Mouse (Mus musculus) heart, embryonic 13.5 days (tissue): ENCODE measurements around the gene Inka2. TPM values are rescaled to one million over a fixed set of nuclear protein-coding genes. Genes with fewer than 3 reads are reported as not detected.

Source experiments
- ATAC-seq: fragments of 200-750 bp; cut with Nextera tagmentation; 2 replicates; pipeline ENCODE4 v1.8.0; 2017; ENCODE audit warnings: moderate TSS enrichment; ENCODE audit not compliant: insufficient number of reproducible peaks, low FRiP score, low TSS enrichment; ENCODE audit errors: extremely low read depth
- H3K27ac ChIP-seq: fragments of 300-500 bp; sonication (generic); replicated peaks from 2 replicates; pipeline ENCODE4 v1.5.1; 2015; ENCODE audit warnings: moderate library complexity, mild to moderate bottlenecking, inconsistent platforms
- H3K27me3 ChIP-seq: fragments of 300-500 bp; sonication (generic); replicated peaks from 2 replicates; pipeline ENCODE4 v1.6.1; 2015; ENCODE audit warnings: mild to moderate bottlenecking, inconsistent platforms
- H3K36me3 ChIP-seq: fragments of 300-500 bp; sonication (generic); 2 replicates; pipeline ENCODE4 v1.6.1; 2015; ENCODE audit warnings: mild to moderate bottlenecking, inconsistent platforms
- H3K4me1 ChIP-seq: fragments of 300-500 bp; sonication (generic); 2 replicates; pipeline ENCODE4 v1.6.1; 2015; ENCODE audit warnings: inconsistent platforms
- H3K4me2 ChIP-seq: fragments of 300-500 bp; sonication (generic); 2 replicates; pipeline ENCODE4 v1.6.1; 2015; ENCODE audit warnings: inconsistent platforms, mild to moderate bottlenecking, moderate library complexity
- H3K4me3 ChIP-seq: fragments of 300-500 bp; sonication (generic); 2 replicates; pipeline ENCODE4 v1.5.1; 2015; ENCODE audit warnings: moderate library complexity, mild to moderate bottlenecking, inconsistent platforms
- H3K9ac ChIP-seq: fragments of 300-500 bp; sonication (generic); 2 replicates; pipeline ENCODE4 v1.6.1; 2015; ENCODE audit warnings: inconsistent platforms, mild to moderate bottlenecking, moderate library complexity
- H3K9me3 ChIP-seq: fragments of 300-500 bp; sonication (generic); 2 replicates; pipeline ENCODE4 v1.6.1; 2016; ENCODE audit warnings: inconsistent platforms
- WGBS: fragments of 180-500 bp; shearing (Covaris S2); methylation state at CpG from one replicate; pipeline ENCODE4 v1.1.7; 2015; ENCODE audit warnings: mixed read lengths; 5-methylcytosine and 5-hydroxymethylcytosine counted together
- polyA plus RNA-seq: library from polyadenylated mRNA; unstranded; fragments of >200 nt; fragmentation: Nextera tagmentation; extraction: Ambion mirVana; gene quantifications from 2 replicates; pipeline ENCODE4 v1.2.1, GENCODE M21; 2015

Inka2 gene
- 2.0 and 2.3 TPM in 2 replicates for polyA plus RNA-seq

- ATAC-seq: peak; percentile 84
Measured at GRCm38 (mm10) chr3:105704031-105705008, at the start of gene Inka2. Inka2 (plus strand) TSS chr3:105704599.

GRCm38 (mm10) chr3:105655031-105655585 is 49.3 kb upstream of the Inka2 start:
- 83% methylated on average over 11 of the region's 11 CpGs for WGBS
- no peak overlapping the region for H3K4me3 ChIP-seq
- ATAC-seq: no peak

More at GRCm38 (mm10) chr3:105704031-105705008, at the start of gene Inka2:
- Histone ChIP-seq H3K36me3 (no peaks in the 10 kb centered on the region), H3K4me1 (peaks cover 79% of the 10 kb centered on the region), H3K9me3 (no peaks in the 10 kb centered on the region), H3K27ac (peak within 1 kb of the TSS; percentile 78), H3K27me3 (peaks cover 11% of the 10 kb centered on the region; the same call in 1 of the 2 replicates), H3K4me2 (peak within 1 kb of the TSS; percentile 97), H3K4me3 (peak within 1 kb of the TSS; percentile 62), H3K9ac (peak within 1 kb of the TSS; percentile 87)
- 5% methylated on average over 38 of the region's 43 CpGs for WGBS

GRCm38 (mm10) chr3:105660530-105660929 is 43.9 kb upstream of the Inka2 start:
- Histone ChIP-seq H3K27ac (peak overlapping the region; percentile 67), H3K27me3 (0 out of 2 replicates have a peak, but pooled peaks cover 3% of the 10 kb centered on the region), H3K36me3 (no peaks in the 10 kb centered on the region), H3K4me1 (peaks cover 11% of the 10 kb centered on the region), H3K9ac (no peak overlapping the region), H3K4me3 (no peak overlapping the region), H3K9me3 (peaks cover 4% of the 10 kb centered on the region; the same call in 1 of the 2 replicates), H3K4me2 (no peak overlapping the region)
- ATAC-seq: no peak
- WGBS: 21% methylated on average over 2 of the region's 2 CpGs

More at GRCm38 (mm10) chr3:105655031-105655585, 49.3 kb upstream of the Inka2 start:
- no peaks in the 10 kb centered on the region for H3K4me1 ChIP-seq
- H3K9ac ChIP-seq: no peak overlapping the region
- no peak overlapping the region for H3K27ac ChIP-seq
- H3K4me2 ChIP-seq: no peak overlapping the region
- H3K9me3 ChIP-seq: peaks cover 4% of the 10 kb centered on the region; the same call in 1 of the 2 replicates
- H3K36me3 ChIP-seq: no peaks in the 10 kb centered on the region
- no peaks in the 10 kb centered on the region for H3K27me3 ChIP-seq

- H3K36me3 ChIP-seq: no peaks in the 10 kb centered on the region
- H3K4me1 ChIP-seq: peaks cover 11% of the 10 kb centered on the region
- no peak overlapping the region for H3K4me3 ChIP-seq
- H3K27me3 ChIP-seq: peaks cover 9% of the 10 kb centered on the region; the same call in 1 of the 2 replicates
- no peak for ATAC-seq
- no peak overlapping the region for H3K9ac ChIP-seq
- no peak overlapping the region for H3K27ac ChIP-seq
- H3K9me3 ChIP-seq: no peaks in the 10 kb centered on the region
- WGBS: 67% methylated on average over 8 of the region's 8 CpGs
- no peak overlapping the region for H3K4me2 ChIP-seq
Measured at GRCm38 (mm10) chr3:105663043-105663442, 41.4 kb upstream of the Inka2 start.

GRCm38 (mm10) chr3:105665105-105665765 is 39.2 kb upstream of the Inka2 start:
- no peak for ATAC-seq
- 76% methylated on average over 9 of the region's 9 CpGs for WGBS
- H3K4me1 ChIP-seq: peaks cover 11% of the 10 kb centered on the region

GRCm38 (mm10) chr3:105666996-105667523 is 37.3 kb upstream of the Inka2 start:
- no peak overlapping the region for H3K9ac ChIP-seq

More at GRCm38 (mm10) chr3:105665105-105665765, 39.2 kb upstream of the Inka2 start:
- H3K27me3 ChIP-seq: peaks cover 16% of the 10 kb centered on the region
- H3K9ac ChIP-seq: no peak overlapping the region
- H3K9me3 ChIP-seq: no peaks in the 10 kb centered on the region
- H3K27ac ChIP-seq: no peak overlapping the region
- H3K4me2 ChIP-seq: no peak overlapping the region
- no peaks in the 10 kb centered on the region for H3K36me3 ChIP-seq
- no peak overlapping the region for H3K4me3 ChIP-seq

GRCm38 (mm10) chr3:105668161-105668560 is 36.2 kb upstream of the Inka2 start:
- no peak overlapping the region for H3K27ac ChIP-seq
- H3K27me3 ChIP-seq: peaks cover 16% of the 10 kb centered on the region
- no peaks in the 10 kb centered on the region for H3K36me3 ChIP-seq
- no peak overlapping the region for H3K4me3 ChIP-seq
- no peaks in the 10 kb centered on the region for H3K4me1 ChIP-seq
- H3K9me3 ChIP-seq: no peaks in the 10 kb centered on the region
- H3K9ac ChIP-seq: no peak overlapping the region
- 48% methylated on average over 9 of the region's 9 CpGs for WGBS
- H3K4me2 ChIP-seq: no peak overlapping the region
- ATAC-seq: no peak

More at GRCm38 (mm10) chr3:105666996-105667523, 37.3 kb upstream of the Inka2 start:
- WGBS: 56% methylated on average over 4 of the region's 4 CpGs
- Histone ChIP-seq H3K4me1 (no peaks in the 10 kb centered on the region), H3K27me3 (peaks cover 16% of the 10 kb centered on the region), H3K4me3 (no peak overlapping the region), H3K4me2 (no peak overlapping the region), H3K27ac (no peak overlapping the region), H3K9me3 (no peaks in the 10 kb centered on the region), H3K36me3 (no peaks in the 10 kb centered on the region)
- no peak for ATAC-seq

GRCm38 (mm10) chr3:105669776-105670175 is 34.6 kb upstream of the Inka2 start:
- H3K9ac ChIP-seq: no peak overlapping the region
- 66% methylated on average over 3 of the region's 3 CpGs for whole genome bisulfite sequencing
- no peaks in the 10 kb centered on the region for H3K9me3 ChIP-seq
- no peak overlapping the region for H3K4me3 ChIP-seq
- 0 out of 2 replicates have a peak, but pooled peaks cover 1% of the 10 kb centered on the region for H3K4me1 ChIP-seq
- H3K4me2 ChIP-seq: no peak overlapping the region
- ATAC-seq: no peak
- peaks cover 18% of the 10 kb centered on the region for H3K27me3 ChIP-seq
- H3K27ac ChIP-seq: no peak overlapping the region
- H3K36me3 ChIP-seq: no peaks in the 10 kb centered on the region

GRCm38 (mm10) chr3:105670801-105671200 is 33.6 kb upstream of the Inka2 start:
- Histone ChIP-seq H3K27me3 (peaks cover 16% of the 10 kb centered on the region), H3K9me3 (no peaks in the 10 kb centered on the region), H3K36me3 (no peaks in the 10 kb centered on the region), H3K4me3 (no peak overlapping the region), H3K9ac (no peak overlapping the region), H3K27ac (no peak overlapping the region), H3K4me1 (0 out of 2 replicates have a peak, but pooled peaks cover 3% of the 10 kb centered on the region), H3K4me2 (no peak overlapping the region)
- ATAC-seq: no peak
- WGBS: 79% methylated on average over 1 of the region's 1 CpGs

- Histone ChIP-seq H3K9me3 (no peaks in the 10 kb centered on the region), H3K4me1 (0 out of 2 replicates have a peak, but pooled peaks cover 3% of the 10 kb centered on the region), H3K9ac (no peak overlapping the region; the same call in 1 of the 2 replicates), H3K36me3 (peaks cover 25% of the 10 kb centered on the region), H3K4me2 (no peak overlapping the region), H3K27ac (no peak overlapping the region), H3K27me3 (peaks cover 8% of the 10 kb centered on the region; the same call in 1 of the 2 replicates), H3K4me3 (no peak overlapping the region)
- WGBS: 17% methylated on average over 7 of the region's 7 CpGs
- no peak for ATAC-seq
Measured at GRCm38 (mm10) chr3:105674595-105675218, 29.7 kb upstream of the Inka2 start.
